Mouse (Mus musculus) stomach, embryonic 14.5 days (tissue): ENCODE results near the gene 1520401A03Rik. TPM values are rescaled to one million over a fixed set of nuclear protein-coding genes. Genes with fewer than 3 reads are reported as not detected.

Source experiments
- ATAC-seq: fragments of 200-750 bp; cut with Nextera tagmentation; 2 replicates; pipeline ENCODE4 v1.8.0; 2017; ENCODE audit warnings: low read depth, moderate TSS enrichment; ENCODE audit not compliant: insufficient number of reproducible peaks, insufficient read depth, low FRiP score
- H3K27ac ChIP-seq: fragments of 300-500 bp; sonication (generic); 2 replicates; pipeline ENCODE4 v1.5.1; 2014; ENCODE audit warnings: mild to moderate bottlenecking, low read length, moderate library complexity, mixed read lengths
- H3K27me3 ChIP-seq: fragments of 300-500 bp; sonication (generic); 2 replicates; pipeline ENCODE4 v1.6.1; 2014; ENCODE audit warnings: low read length, control low read depth, mixed read lengths; ENCODE audit not compliant: control insufficient read depth, insufficient read depth
- H3K36me3 ChIP-seq: fragments of 300-500 bp; sonication (generic); 2 replicates; pipeline ENCODE4 v1.6.1; 2014; ENCODE audit warnings: mild to moderate bottlenecking, control low read depth, low read length, moderate library complexity, mixed read lengths; ENCODE audit not compliant: control insufficient read depth, insufficient read depth
- H3K4me1 ChIP-seq: fragments of 300-500 bp; sonication (generic); 2 replicates; pipeline ENCODE4 v1.6.1; 2014; ENCODE audit warnings: low read length, control low read depth, mixed read lengths; ENCODE audit not compliant: control insufficient read depth, insufficient read depth
- H3K4me2 ChIP-seq: fragments of 300-500 bp; sonication (generic); replicated peaks from 2 replicates; pipeline ENCODE4 v1.6.1; 2014; ENCODE audit warnings: low read depth, low read length, control low read depth
- H3K4me3 ChIP-seq: fragments of 300-500 bp; sonication (generic); 2 replicates; pipeline ENCODE4 v1.5.1; 2014; ENCODE audit warnings: low read depth, low read length, control low read depth
- H3K9ac ChIP-seq: fragments of 300-500 bp; sonication (generic); replicated peaks from 2 replicates; pipeline ENCODE4 v1.6.1; 2014; ENCODE audit warnings: low read depth, mild to moderate bottlenecking, control low read depth, low read length, moderate library complexity, mixed read lengths
- H3K9me3 ChIP-seq: fragments of 300-500 bp; sonication (generic); 2 replicates; pipeline ENCODE4 v1.6.1; 2016; ENCODE audit warnings: low read depth, low read length, control low read depth; ENCODE audit not compliant: control insufficient read depth
- WGBS: fragments of 180-500 bp; shearing (Covaris S2); extraction: QIAGEN DNeasy Blood & Tissue Kit; methylation state at CpG from one replicate; pipeline ENCODE4 v1.1.7; 2014; 5-methylcytosine and 5-hydroxymethylcytosine counted together
- polyA plus RNA-seq: library from polyadenylated mRNA; unstranded; fragments of >200 nt; fragmentation: Nextera tagmentation; extraction: Ambion mirVana; gene quantifications from 2 replicates; pipeline ENCODE4 v1.2.1, GENCODE M21; 2014

The 1520401A03Rik gene
- polyA plus RNA-seq, 1 experiment from 2014 or later, result 0.20 TPM

DNA sequence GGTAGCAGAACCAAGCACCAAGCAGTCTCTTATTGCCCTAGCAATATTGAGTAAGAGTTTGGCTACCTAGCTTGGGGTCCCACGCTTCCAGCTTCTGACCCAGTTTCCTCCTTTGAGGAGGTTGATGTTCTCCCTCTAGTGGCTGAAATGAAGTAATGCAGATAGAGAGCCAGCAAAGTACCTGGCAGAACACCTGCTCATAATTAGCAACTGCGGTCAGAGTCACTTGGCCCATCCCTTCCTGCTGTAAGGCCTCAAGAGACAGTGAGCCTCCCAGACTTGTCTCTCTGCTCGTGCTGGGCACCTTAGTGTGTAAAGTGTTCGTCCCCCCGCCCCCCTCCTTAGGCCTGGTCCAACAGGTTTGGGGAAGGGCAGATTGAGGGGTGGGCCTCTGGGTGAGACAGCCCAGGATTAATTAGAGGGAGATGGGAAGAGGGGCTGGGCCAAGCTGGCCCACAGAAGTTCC is 58.0 kb downstream of the 1520401A03Rik start:
- H3K27me3 ChIP-seq, result peaks cover 16% of the 10 kb centered on the region
- no peaks in the 10 kb centered on the region for H3K9me3 ChIP-seq
- no peaks in the 10 kb centered on the region for H3K4me1 ChIP-seq
- H3K4me3 ChIP-seq, result no peak overlapping the region
- H3K9ac ChIP-seq, result no peak overlapping the region
- WGBS, result 10% methylated on average over 5 of the region's 5 CpGs
- no peak overlapping the region for H3K4me2 ChIP-seq
- H3K27ac ChIP-seq, result no peak overlapping the region
- no peak for ATAC-seq
- peaks cover 22% of the 10 kb centered on the region for H3K36me3 ChIP-seq

DNA sequence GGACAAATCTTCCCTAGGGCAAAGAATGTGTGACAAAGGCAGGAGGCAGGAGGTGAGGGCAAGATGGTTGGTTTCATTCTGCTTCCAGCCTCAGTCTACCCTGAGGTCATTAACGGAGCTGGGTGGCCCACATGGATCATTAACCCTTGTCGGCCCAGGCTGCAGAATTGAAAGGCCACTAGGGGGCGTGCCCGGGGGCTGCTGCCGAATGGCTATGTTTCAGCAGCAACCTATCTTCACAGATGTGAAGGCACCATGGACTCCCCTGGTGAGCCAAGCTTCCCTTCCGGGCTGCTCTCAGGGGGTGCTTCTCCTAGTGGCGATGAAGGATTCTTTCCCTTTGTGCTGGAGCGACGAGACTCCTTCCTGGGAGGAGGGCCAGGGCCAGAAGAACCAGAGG is 61.1 kb downstream of the 1520401A03Rik start:
- no peaks in the 10 kb centered on the region for H3K4me1 ChIP-seq
- WGBS, result 5% methylated on average over 9 of the region's 9 CpGs
- H3K27ac ChIP-seq, result no peak overlapping the region
- peaks cover 1% of the 10 kb centered on the region for H3K36me3 ChIP-seq
- H3K4me2 ChIP-seq, result peak overlapping the region; percentile 52; the same call in 1 of the 2 replicates
- no peaks in the 10 kb centered on the region for H3K9me3 ChIP-seq
- no peak overlapping the region for H3K4me3 ChIP-seq
- peaks cover 18% of the 10 kb centered on the region for H3K27me3 ChIP-seq
- H3K9ac ChIP-seq, result no peak overlapping the region
- ATAC-seq, result no peak

DNA sequence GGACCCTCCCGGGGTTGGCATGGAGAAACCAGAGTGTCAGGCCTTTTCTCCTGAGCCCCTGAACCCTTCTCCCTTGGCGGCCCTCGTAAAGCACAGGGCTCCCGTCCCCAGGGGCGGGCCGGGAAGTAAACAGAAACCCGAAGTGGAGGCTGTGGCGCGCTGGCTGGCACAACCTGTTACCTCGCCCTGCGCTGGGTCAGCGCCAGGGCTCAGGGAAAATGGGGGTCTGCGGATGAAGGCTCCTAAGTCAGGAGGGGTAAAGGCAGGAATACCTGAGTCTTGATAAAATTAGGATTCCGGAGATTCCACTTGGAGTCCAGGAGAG is 61.7 kb downstream of the 1520401A03Rik start:
- Histone ChIP-seq H3K27me3 (peaks cover 18% of the 10 kb centered on the region), H3K27ac (no peak overlapping the region), H3K4me3 (peak overlapping the region; percentile 26), H3K9me3 (no peaks in the 10 kb centered on the region), H3K4me2 (peak overlapping the region; percentile 52), H3K9ac (no peak overlapping the region), H3K4me1 (no peaks in the 10 kb centered on the region), H3K36me3 (no peaks in the 10 kb centered on the region)
- WGBS, result 2% methylated on average over 14 of the region's 14 CpGs
- ATAC-seq, result peak; percentile 39; the same call in 1 of the 2 replicates

DNA sequence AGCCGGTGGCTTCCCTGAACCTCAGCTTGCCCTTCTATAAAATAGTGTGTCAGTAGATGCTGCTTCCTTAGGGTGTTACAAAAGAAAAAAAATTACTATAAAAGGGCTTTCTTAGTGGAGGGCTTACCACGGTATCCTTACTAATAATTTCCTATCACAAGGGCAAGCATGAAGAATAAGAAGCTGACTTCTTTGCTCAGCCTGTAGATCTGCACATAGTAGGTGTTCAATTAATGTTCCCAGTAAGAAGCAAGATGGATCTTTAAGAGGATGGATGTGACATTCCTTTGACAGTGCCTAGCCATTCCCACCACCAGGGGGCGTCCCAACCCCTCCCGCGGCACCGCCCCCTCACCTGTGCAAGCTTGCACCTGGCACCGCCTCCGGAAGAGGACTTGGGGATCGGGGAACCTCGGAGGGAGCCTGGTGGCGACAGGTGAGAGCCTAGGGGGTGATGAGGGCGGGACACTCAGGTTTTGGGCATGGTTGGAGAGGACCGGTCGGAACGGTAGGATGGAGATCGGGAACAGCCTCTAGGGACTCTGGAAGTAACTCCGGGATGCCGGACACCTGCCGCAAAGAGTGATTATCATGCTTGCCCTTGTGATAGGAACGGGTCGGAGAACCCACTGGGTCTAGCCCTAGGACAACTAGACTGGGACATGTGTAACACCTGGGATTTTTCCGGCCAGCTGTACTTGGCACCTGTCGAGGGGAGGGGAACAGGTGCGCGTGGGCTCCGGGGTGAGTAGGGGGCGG is 62.3 kb downstream of the 1520401A03Rik start, which contains the start of gene Bicdl2:
TSS of gene Bicdl2 (plus strand) at position 390 of the 759 bp plus-strand sequence.
- Histone ChIP-seq H3K9ac (0 out of 2 replicates have a peak within 1 kb of the TSS, but pooled peaks have one; percentile 3), H3K27ac (no peak within 1 kb of the TSS), H3K4me1 (no peaks in the 10 kb centered on the region), H3K4me3 (peak within 1 kb of the TSS; percentile 26), H3K27me3 (peaks cover 18% of the 10 kb centered on the region), H3K36me3 (no peaks in the 10 kb centered on the region), H3K4me2 (peak within 1 kb of the TSS; percentile 52), H3K9me3 (no peaks in the 10 kb centered on the region)
- 7% methylated on average over 27 of the region's 27 CpGs for WGBS
- ATAC-seq, result peak; percentile 47

DNA sequence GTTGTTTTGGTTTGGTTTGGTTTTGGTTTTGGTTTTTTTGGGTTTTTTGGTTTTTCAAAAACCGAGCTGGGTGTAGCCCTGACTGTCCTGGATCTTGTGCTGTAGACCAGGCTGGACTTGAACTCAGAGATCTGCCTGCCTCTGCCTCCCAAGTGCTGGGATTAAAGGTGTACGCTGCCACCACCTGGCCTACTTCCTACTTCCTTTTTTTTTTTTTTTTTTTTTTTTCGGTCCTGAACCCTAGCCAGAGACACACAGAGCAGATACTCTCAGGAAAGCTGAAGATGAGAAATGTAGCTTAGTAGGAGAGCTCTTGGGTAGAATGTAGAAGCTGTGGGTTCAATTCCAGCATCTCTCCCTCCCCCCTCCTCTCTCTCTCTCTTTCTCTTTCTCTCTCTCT is 64.1 kb downstream of the 1520401A03Rik start:
- no peaks in the 10 kb centered on the region for H3K36me3 ChIP-seq
- no peak for ATAC-seq
- no peak overlapping the region for H3K9ac ChIP-seq
- H3K4me3 ChIP-seq, result no peak overlapping the region
- H3K27ac ChIP-seq, result no peak overlapping the region
- H3K4me2 ChIP-seq, result no peak overlapping the region
- WGBS, result 92% methylated on average over 3 of the region's 3 CpGs
- H3K4me1 ChIP-seq, result no peaks in the 10 kb centered on the region
- no peaks in the 10 kb centered on the region for H3K9me3 ChIP-seq
- H3K27me3 ChIP-seq, result peaks cover 18% of the 10 kb centered on the region

Other genes starting within 250 kb of the 1520401A03Rik start
- not detected in 2 replicates for gene Vmn2r117, start 243.1 kb downstream of the 1520401A03Rik start, polyA plus RNA-seq
- 18.1 and 18.9 TPM in 2 replicates for gene Zfp213, start 158.5 kb downstream of the 1520401A03Rik start, polyA plus RNA-seq
- gene Zfp13, start 123.3 kb downstream of the 1520401A03Rik start, polyA plus RNA-seq, result 13.6 and 15.7 TPM in 2 replicates
- 0.10 TPM in 1 of 2 replicates, not detected in the other for gene Zscan10, start 121.9 kb downstream of the 1520401A03Rik start, polyA plus RNA-seq
- gene Mmp25, start 77.5 kb downstream of the 1520401A03Rik start, polyA plus RNA-seq, result 0.74 and 0.77 TPM in 2 replicates
- 2.4 and 3.1 TPM in 2 replicates for gene Bicdl2, start 62.3 kb downstream of the 1520401A03Rik start, polyA plus RNA-seq
- gene Hcfc1r1, start 49.2 kb downstream of the 1520401A03Rik start, polyA plus RNA-seq, result 110 TPM in 2 replicates
- gene Thoc6, start 48.9 kb downstream of the 1520401A03Rik start, polyA plus RNA-seq, result 36.5 and 40.0 TPM in 2 replicates
- 18.0 and 20.7 TPM in 2 replicates for gene Tnfrsf12a, start 45.3 kb downstream of the 1520401A03Rik start, polyA plus RNA-seq
- 149 and 158 TPM in 2 replicates for gene Cldn6, start 43.5 kb downstream of the 1520401A03Rik start, polyA plus RNA-seq
- gene Cldn9, start 38.8 kb downstream of the 1520401A03Rik start, polyA plus RNA-seq, result 2.9 and 3.0 TPM in 2 replicates
- 54.8 and 55.9 TPM in 2 replicates for gene Pkmyt1, start 3.6 kb upstream of the 1520401A03Rik start, polyA plus RNA-seq
- gene Paqr4, start 18.1 kb upstream of the 1520401A03Rik start, polyA plus RNA-seq, result 24.7 and 25.2 TPM in 2 replicates
- 0.45 and 0.69 TPM in 2 replicates for gene Kremen2, start 23.1 kb upstream of the 1520401A03Rik start, polyA plus RNA-seq
- 54.3 and 57.3 TPM in 2 replicates for gene Flywch1, start 48.8 kb upstream of the 1520401A03Rik start, polyA plus RNA-seq
- gene Flywch2, start 63.3 kb upstream of the 1520401A03Rik start, polyA plus RNA-seq, result 29.0 and 31.0 TPM in 2 replicates
- gene Srrm2, start 67.7 kb upstream of the 1520401A03Rik start, polyA plus RNA-seq, result 513 and 521 TPM in 2 replicates
- 1,042 and 1,209 TPM in 2 replicates for gene Elob, start 106.4 kb upstream of the 1520401A03Rik start, polyA plus RNA-seq
- gene Prss33, start 113.3 kb upstream of the 1520401A03Rik start, polyA plus RNA-seq, result not detected in 2 replicates
- 1.1 and 1.6 TPM in 2 replicates for gene Prss32, start 121.1 kb upstream of the 1520401A03Rik start, polyA plus RNA-seq
- gene Prss41, start 121.4 kb upstream of the 1520401A03Rik start, polyA plus RNA-seq, result 1.1 and 2.3 TPM in 2 replicates
- not detected in 2 replicates for gene Prss21, start 145.3 kb upstream of the 1520401A03Rik start, polyA plus RNA-seq
- gene Dcpp1, start 158.1 kb upstream of the 1520401A03Rik start, polyA plus RNA-seq, result not detected in 2 replicates
- not detected in 2 replicates for gene Dcpp2, start 158.1 kb upstream of the 1520401A03Rik start, polyA plus RNA-seq
- gene Dcpp3, start 194.7 kb upstream of the 1520401A03Rik start, polyA plus RNA-seq, result not detected in 2 replicates
- gene Sbp, start 218.9 kb upstream of the 1520401A03Rik start, polyA plus RNA-seq, result not detected in 2 replicates
- gene Sbpl, start 232.5 kb upstream of the 1520401A03Rik start, polyA plus RNA-seq, result not detected in 2 replicates